Mouse (Mus musculus) monocyte, adult 5-6 weeks (primary cell): ENCODE measurements around the gene Pxt1. TPM values are rescaled to one million over a fixed set of nuclear protein-coding genes. Genes with fewer than 3 reads are reported as not detected.
"Not testable (repeated sequence)": the region's sequence is repeated elsewhere in the genome, so short reads cannot be mapped to it uniquely, and the experiment has no call there.

Source experiments
- ATAC-seq: fragments of 153-309, 156-312 bp; replicated peaks from 2 replicates; pipeline ENCODE4 v1.8.0; 2017; ENCODE audit warnings: mild to moderate bottlenecking; ENCODE audit not compliant: low TSS enrichment, insufficient number of reproducible peaks, severe bottlenecking, poor library complexity, low FRiP score
- total RNA-seq: library from RNA; stranded (forward); fragments of 200-1000, 200-491, 200-594 nt; gene quantifications from 3 replicates; pipeline ENCODE4 v1.2.3, GENCODE M21; 2017

The Pxt1 gene
- total RNA-seq = not detected in 3 replicates

DNA sequence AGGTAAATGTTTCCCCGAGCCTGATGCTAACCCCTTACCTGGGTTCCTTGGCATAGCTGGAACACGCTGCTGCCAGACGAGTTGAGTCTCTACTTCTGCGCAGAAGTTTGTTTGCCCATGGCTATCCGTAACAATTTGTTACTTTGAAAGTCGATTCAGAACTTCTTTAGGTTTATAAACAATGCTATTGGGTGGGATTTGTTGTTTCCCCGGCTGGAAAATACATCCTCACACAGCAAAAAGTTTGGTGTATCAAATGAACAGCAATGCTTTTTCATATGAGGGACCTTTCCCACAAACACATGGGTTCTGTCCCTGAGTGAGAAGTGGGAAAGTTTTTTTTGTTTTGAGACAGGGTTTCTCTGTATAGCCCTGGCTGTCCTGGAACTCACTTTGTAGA lies at the start of gene Pxt1:
Gene Pxt1, minus strand, starts transcription at position 101 of the 400 bp plus-strand sequence.
- no peak for ATAC-seq

DNA sequence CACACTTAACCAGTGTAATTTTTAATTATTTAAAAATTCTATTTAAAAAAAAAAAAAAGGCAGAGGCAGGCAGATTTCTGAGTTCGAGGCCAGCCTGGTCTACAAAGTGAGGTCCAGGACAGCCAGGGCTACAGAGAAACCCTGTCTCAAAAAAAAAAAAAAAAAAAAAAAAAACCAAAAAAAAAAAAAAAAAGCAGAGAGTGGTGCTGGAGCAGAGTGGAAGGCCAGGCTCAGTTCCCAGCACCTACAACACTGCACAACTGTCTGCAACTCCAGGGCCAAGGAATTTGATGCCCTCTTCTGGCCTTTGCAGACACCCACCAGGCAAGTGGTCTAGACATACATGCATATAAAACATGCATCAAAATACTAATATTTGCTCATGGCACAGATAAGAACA lies 49.4 kb upstream of the Pxt1 start:
- ATAC-seq = not testable (repeated sequence)

DNA sequence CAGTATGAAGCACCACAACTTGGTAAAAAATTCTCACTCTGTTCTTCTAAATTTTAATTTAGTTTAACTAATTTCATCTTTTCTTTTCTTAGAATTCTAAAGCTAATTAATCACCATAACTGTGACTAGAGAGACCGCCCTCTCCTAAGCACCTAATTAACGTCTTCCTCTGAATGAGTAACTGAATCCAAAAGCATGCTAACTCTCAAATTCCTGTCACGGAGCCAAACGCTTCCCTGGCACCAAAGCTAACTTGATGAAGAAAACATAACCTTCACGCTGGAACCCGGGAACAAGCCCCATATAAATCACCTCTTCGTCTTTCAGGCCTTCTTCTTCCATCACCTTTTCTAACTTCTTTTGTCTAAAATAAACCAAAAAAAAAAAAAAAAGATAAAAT lies 48.5 kb upstream of the Pxt1 start:
- ATAC-seq = no peak

DNA sequence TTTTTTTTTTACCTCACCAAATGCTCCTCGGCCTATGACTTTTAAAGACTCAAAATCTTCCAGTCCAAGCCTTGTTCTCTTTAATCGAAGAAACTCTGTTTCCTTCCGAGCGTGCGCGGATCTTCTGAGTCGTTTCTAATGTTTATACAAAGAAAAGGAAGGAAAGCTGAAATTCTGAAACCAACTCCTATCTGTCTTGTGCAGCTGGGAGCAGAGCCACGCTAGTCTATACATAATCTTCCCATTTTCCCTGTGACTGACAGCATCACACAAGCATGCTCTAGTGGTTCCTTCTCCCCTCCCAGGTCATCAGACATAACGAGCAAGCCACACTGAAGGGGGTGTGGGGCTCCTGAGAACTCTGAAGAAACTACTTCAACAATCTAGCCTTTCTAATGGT lies 47.6 kb upstream of the Pxt1 start:
- ATAC-seq = no peak

DNA sequence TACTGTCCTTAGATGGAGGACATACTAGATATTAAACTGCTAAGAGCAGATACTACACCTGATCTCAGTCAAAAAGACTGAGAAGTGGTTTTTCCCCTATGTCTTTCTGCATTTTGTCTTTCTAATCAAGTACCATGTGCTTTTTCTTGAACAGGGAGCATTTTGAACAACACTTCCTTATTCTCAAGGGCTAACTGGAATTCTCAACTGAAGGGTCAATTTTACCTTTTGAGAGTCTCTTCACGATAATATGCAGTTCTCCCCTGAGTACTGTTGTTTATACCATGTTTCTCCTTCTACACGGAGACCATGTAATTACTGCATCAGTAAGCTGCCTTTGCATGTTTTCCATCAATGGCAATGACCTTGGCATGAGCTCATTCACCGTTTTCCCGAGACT lies 46.4 kb upstream of the Pxt1 start:
- no peak for ATAC-seq

DNA sequence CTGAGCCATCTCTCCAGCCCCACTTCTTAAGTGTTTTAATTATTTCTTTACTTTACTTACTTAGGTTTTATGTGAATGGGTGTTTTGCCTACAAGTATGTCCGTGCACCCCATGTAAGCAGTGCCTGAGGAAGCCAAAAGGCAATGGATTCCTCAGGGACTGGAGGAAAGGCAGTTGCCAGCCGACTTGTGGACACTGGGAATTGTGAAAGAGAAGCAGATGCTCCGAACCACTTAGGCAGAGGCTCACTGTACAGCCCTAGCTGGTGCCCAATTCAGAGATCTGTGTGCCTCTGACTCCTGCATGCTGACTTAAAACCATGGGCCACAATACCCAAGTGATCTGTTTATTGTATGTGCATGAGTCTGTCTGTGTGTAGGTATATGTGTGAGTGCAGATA lies 45.4 kb upstream of the Pxt1 start:
- no peak for ATAC-seq

DNA sequence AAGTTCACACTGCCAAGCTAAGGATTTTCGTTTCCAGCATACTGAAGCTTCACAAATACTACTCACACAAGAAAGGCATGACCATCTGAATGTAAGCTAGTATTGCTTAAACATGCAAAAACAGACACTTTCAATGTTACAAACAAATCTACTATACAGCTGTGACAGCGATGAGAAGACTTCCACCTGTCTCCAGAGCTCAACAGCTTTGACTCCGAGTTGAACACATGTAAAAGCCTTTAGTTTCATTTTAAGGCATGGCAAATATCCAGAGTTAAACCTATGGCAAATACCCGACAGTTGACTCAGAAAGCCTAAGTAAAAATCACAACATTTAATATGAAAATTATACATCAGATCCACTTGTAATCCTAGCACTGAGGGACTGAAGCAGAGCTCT lies 44.7 kb upstream of the Pxt1 start:
- no peak for ATAC-seq

DNA sequence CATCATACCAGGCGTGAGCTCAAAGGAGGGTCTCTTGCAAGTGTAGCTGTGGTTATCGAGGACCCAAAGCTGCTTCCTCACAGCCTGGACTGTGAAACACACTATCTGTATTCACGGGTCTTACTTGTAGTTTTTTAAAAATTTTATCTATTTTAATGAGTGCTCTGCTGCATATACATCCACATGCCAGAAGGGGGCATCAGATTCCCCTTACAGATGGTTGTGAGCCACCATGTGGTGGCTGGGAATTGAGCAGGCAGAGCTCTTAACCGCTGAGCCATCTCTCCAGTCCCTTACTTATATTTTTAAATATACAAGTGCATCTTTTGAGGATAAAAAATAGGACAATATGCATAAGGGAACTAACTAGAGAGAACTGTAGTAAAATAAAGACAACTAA lies 44.1 kb upstream of the Pxt1 start:
- ATAC-seq = peak; percentile 54; the same call in 1 of the 2 replicates

DNA sequence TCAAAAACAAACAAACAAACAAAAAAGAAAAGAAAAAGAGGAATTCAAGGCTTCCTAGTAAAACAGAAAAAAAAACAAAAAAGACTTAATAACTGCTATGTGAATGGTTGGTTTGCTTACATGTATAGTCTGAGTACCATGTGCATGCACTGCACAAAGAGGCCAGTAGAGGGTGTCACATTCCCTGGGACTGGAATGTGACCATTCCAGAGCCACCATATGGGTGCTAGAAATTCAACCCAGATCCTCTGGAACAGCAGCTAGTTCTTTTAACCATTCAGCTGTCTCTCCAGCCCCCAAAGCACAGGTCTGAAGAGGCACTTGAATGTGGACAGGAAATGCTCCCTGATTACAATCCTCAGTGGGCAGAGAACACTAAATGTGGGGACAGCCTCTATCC lies 43.2 kb upstream of the Pxt1 start:
- 0 out of 2 replicates have a peak, but pooled peaks have one; percentile 34 for ATAC-seq

DNA sequence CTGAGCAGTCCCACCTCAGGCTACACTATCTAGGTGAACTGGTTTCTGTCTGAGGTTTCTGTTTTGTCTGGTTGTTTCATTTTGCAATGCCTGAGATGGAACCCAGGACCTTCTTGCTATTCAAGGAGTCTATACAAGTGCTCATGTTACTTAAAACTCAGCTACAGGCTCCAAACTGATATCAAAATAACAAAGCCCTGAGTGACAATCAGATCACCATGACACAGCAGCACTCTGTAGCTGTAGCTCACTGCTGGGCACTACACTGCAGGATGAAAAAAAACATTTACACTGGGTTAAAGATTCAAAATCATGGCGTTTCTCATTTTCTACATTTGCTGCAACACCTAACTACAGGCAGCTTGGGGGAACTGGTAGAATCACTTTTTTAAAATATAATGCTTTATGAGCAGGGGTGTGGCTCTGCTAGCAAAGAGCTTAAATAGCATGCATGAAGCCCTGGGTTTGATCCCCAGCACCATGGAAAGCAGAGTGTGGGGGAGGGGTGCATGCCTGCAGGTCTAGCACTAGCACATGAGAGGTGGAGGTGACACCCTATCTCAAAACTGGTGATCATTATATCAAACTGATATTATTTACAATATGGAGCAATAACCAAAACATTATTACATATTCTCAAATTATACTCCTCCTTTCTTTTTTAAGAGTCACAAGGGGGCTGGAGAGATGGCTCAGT lies 41.2 kb upstream of the Pxt1 start:
- ATAC-seq = no peak

DNA sequence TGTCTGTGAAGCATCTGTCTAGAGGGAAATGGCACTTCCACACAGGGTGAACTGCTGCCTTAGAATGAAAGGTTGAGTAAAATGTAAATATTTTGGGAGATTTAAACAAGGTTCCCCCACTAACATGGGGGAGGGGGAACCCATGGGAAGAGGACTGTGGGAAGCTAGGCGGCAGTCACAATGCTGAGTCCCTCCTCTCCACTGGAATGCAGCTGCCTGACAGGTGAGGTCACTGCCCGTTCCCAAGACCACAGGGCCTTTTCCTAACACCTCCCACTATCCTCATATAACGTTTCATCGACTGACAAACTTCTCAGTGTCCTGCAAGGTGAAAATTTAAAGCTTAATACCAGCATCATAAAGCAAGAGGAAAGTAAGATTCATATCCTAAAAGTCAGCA lies 39.0 kb upstream of the Pxt1 start:
- ATAC-seq = no peak

DNA sequence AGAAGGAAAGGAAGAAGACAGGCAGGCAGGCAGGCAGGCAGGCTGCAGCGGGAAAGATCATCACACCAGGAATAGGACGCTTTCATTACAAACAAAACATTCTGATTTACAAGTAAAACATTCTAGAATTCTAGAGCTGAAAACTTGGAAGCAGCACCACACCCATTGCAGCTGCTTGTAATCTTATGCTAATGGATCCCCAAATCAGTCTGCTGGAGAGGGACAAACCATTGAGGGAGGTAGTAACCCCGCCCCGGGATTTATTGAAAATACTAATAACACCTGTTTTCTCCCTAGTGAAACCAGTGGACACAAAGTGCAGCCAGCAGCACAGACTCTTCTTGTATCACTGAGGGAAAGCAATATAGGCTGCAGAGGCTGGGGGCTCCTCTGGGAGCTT lies 37.4 kb upstream of the Pxt1 start:
- ATAC-seq = no peak

DNA sequence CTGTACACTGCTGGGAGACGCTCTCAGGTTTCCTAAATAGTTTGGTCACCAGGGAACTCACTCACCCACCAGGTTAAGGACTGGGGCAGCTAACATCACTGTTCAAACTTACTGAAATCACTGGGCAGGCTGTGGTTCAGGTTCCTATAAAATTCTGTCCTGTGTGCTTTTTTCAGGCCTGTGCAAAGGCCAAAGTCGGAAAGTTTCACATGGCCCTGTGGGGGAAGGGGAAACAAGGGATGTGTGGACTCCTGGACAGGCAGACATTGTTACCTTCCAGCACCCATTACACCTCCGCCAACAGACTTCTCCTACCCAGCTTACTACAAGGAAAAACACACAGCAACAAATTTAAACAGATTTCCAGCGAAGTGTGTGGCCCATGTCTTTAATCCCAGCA lies 35.5 kb upstream of the Pxt1 start:
- no peak for ATAC-seq

DNA sequence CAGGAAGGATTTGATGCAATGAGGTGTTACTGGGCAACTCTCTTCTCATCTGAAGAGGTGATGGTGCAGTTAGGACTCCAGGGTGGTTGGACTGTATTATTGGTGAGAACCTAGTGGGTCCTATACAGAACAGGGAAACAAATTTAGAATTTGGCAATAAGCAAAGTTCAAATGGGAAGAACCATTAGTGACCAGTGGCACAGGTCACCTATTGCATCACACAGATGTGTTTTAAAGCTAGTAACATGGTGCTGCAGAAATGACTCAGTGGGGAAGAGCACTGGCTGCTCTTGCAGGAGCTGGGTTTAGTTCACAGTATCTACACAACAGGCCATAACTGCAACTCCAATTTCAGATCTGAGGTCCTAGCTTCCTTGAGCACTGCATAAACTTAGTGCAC lies 26.5 kb upstream of the Pxt1 start:
- ATAC-seq = no peak

DNA sequence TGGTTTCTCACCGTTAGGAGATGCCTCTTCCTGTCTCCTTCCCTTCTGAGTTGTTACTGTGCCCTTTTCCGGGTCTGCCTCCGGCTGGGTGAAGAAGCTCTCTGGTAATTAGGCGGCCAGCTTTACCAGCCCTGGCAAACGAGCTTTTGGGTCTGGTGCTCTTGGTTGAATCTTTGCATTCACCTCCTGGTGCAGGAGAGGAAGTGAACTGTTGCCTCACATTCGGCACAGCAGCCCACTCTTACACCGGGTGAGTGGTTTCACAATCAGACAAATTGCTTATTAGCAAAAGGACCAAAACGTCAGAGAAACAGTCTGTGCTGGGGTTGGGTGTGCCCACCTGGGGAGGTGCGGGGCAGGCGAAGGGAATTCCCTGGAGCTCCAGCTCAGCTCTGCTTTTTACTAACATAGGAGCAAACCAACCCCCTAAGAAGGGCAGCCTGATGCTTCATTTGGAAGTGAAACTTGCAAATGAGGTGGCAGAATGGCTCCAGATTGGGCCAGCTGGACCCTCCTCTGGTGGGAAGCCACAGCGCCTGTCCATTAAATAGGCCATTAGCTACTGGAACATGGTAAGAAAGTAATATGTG lies 23.5 kb upstream of the Pxt1 start:
- peak; percentile 66 for ATAC-seq

DNA sequence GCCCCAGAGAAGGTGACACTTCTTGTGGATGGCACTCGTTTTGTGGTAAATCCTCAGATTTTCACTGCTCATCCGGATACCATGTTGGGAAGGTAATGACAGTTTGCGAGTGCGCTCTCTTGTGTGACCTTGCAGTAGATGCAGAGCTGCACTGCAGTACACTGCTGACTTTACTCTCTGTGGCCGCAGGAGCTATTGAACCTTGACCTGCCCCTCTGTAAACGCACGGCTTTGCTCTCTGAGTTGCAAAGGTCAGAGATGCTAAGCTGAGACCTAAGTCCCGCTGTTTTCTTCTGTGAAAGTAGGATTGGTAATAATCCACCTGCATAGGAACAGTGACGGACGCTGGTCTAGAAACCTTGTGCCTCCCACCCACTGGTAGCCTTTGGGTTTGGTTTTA lies 18.0 kb upstream of the Pxt1 start:
- no peak for ATAC-seq

DNA sequence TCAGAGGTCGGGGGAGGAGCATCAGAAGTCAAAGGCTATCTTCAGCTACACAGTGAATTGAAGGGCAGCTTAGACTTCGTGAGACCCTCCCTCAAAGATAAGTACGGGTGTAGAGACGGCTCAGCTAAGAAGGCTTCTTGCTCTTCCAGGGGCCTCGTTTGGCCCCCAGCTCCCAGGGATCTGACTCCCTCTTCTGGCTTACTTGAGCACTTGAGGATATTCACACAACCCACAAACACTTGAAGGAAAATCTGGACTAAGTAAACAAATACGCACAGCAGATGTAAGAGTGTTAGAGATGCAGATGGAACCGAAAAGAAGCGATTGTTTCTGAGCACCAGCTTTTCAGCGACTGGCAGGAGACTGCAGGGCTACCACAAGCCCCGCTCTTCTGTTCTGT lies 17.0 kb upstream of the Pxt1 start:
- ATAC-seq = no peak

DNA sequence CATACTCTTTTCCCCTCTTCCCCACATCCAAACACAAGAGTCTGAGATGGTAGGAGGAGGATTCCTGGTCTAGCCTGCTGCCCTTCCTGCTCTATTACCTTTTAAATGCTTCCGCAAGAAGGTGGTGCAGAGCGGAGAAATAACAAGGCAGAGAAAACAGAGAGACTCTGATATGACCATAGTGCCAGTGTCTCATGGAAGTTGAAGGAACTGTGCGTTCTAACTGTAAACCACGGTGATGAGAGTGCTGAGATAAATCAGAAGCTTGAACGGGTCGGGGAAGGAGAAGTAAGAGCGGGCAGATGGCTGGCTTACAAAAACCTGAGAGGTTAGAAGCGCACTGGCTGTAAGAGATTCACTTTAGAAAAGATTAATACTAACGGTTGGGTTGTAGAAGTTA lies 10.8 kb upstream of the Pxt1 start:
- no peak for ATAC-seq

DNA sequence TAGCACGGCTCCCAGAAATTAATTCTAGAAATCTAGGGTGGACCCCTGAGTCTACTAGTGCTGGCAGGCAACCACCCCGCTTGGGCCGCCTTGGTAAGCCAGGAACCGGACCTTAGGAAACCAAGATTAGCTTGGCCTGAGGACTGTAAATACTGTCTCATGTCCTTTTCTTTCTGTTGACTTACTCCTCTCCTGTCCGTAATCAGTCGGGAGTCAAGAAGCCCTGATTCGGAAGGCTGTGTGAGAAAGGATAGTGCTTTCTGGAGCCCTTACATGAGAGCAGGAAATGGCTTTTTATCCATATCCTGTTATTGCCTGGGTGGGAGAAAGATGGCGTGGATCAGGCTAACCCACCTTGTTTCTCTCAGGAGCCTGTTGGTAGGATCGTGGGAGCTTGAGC lies 9.6 kb upstream of the Pxt1 start:
- no peak for ATAC-seq

DNA sequence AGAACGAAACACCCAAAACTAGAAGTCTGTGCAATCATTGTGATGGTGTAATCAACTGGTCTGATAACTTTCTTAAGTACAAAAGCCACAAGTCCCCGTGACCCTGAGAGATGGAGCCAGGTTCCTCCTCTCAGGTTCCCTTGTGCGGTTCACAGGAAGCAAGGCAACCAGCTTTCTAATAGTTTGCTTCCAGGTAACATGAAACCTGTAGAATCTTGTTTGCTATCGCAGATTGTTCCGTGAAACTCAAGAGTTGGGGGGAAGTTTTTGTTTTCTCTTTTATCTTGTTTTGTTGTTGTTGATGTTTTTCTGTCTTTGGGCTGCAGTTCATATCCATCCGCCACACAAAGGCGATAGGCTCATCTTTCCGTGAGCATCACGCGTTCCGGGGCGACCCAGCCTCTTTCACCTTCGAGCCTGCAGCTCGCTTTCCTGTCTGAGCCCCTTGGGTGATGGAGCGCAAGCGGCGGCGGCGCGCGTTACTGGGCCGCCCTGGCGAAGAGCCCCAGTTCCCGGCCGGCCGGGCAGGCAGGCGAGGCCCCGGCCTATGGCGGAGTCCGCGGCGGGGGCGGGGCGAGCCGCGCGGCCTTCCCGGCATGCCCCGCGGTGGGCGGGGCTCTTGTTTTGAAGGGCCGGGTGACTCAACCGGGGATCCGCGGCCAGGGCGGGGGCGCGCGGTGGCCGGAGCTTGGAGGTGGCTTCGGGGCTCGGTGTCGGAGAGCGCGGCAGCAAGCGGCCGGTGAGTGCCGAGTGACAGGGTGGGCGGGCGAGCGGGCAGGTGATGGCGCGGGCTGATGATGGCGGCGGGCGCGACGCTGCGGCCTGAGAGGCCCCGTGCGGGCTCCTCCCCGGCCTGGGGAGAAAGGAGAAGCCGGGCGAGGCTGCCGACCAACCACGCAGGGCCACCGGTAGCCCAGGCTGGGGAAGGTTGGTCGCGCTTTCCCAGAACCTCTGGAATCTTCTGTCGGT lies 8.5 kb upstream of the Pxt1 start, which contains the start of gene Kctd20:
Gene Kctd20, plus strand, starts transcription at position 120 of the 969 bp plus-strand sequence.
- ATAC-seq = peak; percentile 77
